Comparison of ENCODE assay signal across 8 mouse cellular contexts in genomic region chr13:80885834-80886663, GRCm38 (mm10). TPM values are rescaled to one million over a fixed set of nuclear protein-coding genes. Genes with fewer than 3 reads are reported as not detected.
DNase-seq lines count a peak whose midpoint lies in the region; ATAC-seq and TF ChIP-seq lines count a peak whose summit lies in the region.

No protein-coding gene starts in this region.

- peak overlapping the region; percentile 63 for H3K4me2 ChIP-seq in lung, embryonic 15.5 days

- peaks cover 6% of the 10 kb centered on the region for H3K4me1 ChIP-seq in lung, embryonic 15.5 days
- no peaks in the 10 kb centered on the region for H3K4me1 ChIP-seq in olfactory bulb, adult 2 months (ENCODE audit: control insufficient read depth, insufficient read depth, low read length)

- peak; percentile 26 to 51 for ATAC-seq in hematopoietic stem cell, adult 5-6 weeks (replicated peaks in 1 of 2; ENCODE audit: insufficient read depth in 1 of 2, low FRiP score in 2 of 2, low TSS enrichment in 1 of 2, low read depth in 1 of 2, poor library complexity in 2 of 2, severe bottlenecking in 2 of 2)
- ATAC-seq in lung, embryonic 15.5 days (ENCODE audit: borderline replicate concordance, extremely low read depth, low FRiP score, low TSS enrichment), result peak; percentile 93

- no peaks in the 10 kb centered on the region for H3K27me3 ChIP-seq in lung, embryonic 15.5 days

- peak; percentile 76 for TF ChIP-seq POLR2A in olfactory bulb, adult 2 months (IDR thresholded peaks at IDR 0.05; ENCODE audit: insufficient read depth, low read depth, low read length)

- no peak for TF ChIP-seq CTCF in olfactory bulb, adult 2 months (IDR thresholded peaks at IDR 0.05; ENCODE audit: insufficient read depth, low read depth, low read length)

- peak overlapping the region; percentile 100 for H3K27ac ChIP-seq in lung, embryonic 15.5 days
- peak overlapping the region; percentile 99 for H3K27ac ChIP-seq in olfactory bulb, adult 2 months (ENCODE audit: insufficient read depth, low read depth, low read length)

- under 1% methylated on average over 69 of the region's 72 CpGs for WGBS in lung, embryonic 15.5 days
- WGBS in olfactory bulb, adult 2 months, result under 1% methylated on average over 72 of the region's 72 CpGs

- peak; percentile 98 for DNase-seq in MN1 (ENCODE audit: low spot score)
- DNase-seq in cerebellum, adult 8-10 months, result peak; percentile 92
- DNase-seq in forelimb bud, embryonic 11.5 days (ENCODE audit: low read depth, low spot score), result peak; percentile 99
- peak; percentile 87 for DNase-seq in layer of hippocampus, adult 9-10 months (ENCODE audit: low spot score)
- peak; percentile 86 to 88 for DNase-seq in thymus, adult 18-20 months

- peak overlapping the region; percentile 99 for H3K9ac ChIP-seq in lung, embryonic 15.5 days

- peak overlapping the region; percentile 82 for H3K4me3 ChIP-seq in lung, embryonic 15.5 days
- peak overlapping the region; percentile 90 for H3K4me3 ChIP-seq in olfactory bulb, adult 2 months (ENCODE audit: insufficient read depth, low read depth, low read length)

- no peaks in the 10 kb centered on the region for H3K9me3 ChIP-seq in lung, embryonic 15.5 days

- peaks cover 24% of the 10 kb centered on the region for H3K36me3 ChIP-seq in lung, embryonic 15.5 days

RNA-seq across cellular contexts. Expression of gene Arrdc3, which starts 2.9 kb away (rescaled TPM):
- 54.8 and 81.4 TPM in 2 replicates for total RNA-seq in hematopoietic stem cell, adult 5-6 weeks (2017)
- polyA plus RNA-seq in lung, embryonic 15.5 days (2015; fragmentation: Nextera tagmentation; extraction: Ambion mirVana), result 56.0 and 63.1 TPM in 2 replicates
- polyA plus RNA-seq in olfactory bulb, adult 2 months (2012; ENCODE audit: insufficient read depth, insufficient read length, low replicate concordance, missing spikeins), result not detected in 2 replicates

Comparison
In these comparisons a context has a peak if more than half of its experiments do, and no peak if none do; other contexts are left out.
1. Peak in every context shown above with its lines: DNase-seq, ATAC-seq, H3K4me3 ChIP-seq and H3K27ac ChIP-seq.